8 mouse cellular contexts compared by ENCODE assay signal in genomic region chr16:23984183-23984582, GRCm38 (mm10). TPM values are rescaled to one million over a fixed set of nuclear protein-coding genes. Genes with fewer than 3 reads are reported as not detected.
DNase-seq lines count a peak whose midpoint lies in the region; ATAC-seq lines count a peak whose summit lies in the region.

No protein-coding gene starts in this region.

- H3K9ac ChIP-seq in hindbrain, embryonic 15.5 days: peak overlapping the region; percentile 31

- H3K27ac ChIP-seq in hindbrain, embryonic 15.5 days (replicated peaks): no peak overlapping the region

- H3K27me3 ChIP-seq in hindbrain, embryonic 15.5 days: peaks cover 42% of the 10 kb centered on the region

- no peaks in the 10 kb centered on the region for H3K9me3 ChIP-seq in hindbrain, embryonic 15.5 days

- peak overlapping the region; percentile 34 for H3K4me3 ChIP-seq in hindbrain, embryonic 15.5 days

- peaks cover 68% of the 10 kb centered on the region for H3K4me1 ChIP-seq in hindbrain, embryonic 15.5 days (replicated peaks)

- ATAC-seq in hindbrain, embryonic 15.5 days (ENCODE audit: low FRiP score, low read depth): peak; percentile 40; the same call in 1 of the 2 replicates

- no peaks in the 10 kb centered on the region for H3K36me3 ChIP-seq in hindbrain, embryonic 15.5 days

- peak overlapping the region; percentile 99 for H3K4me2 ChIP-seq in hindbrain, embryonic 15.5 days

- 2% methylated on average over 22 of the region's 22 CpGs for WGBS in hindbrain, embryonic 15.5 days

- DNase-seq in T-cell, adult 2 months (ENCODE audit: low spot score): peak; percentile 81
- DNase-seq in cerebellum, postnatal 36 days: peak; percentile 92 to 97
- peak; percentile 95 for DNase-seq in gastrocnemius, adult 18-20 months (ENCODE audit: low spot score)
- peak; percentile 84 to 96 for DNase-seq in layer of hippocampus, postnatal 25 days (ENCODE audit: extremely low spot score in 1 of 2, low spot score in 1 of 2)
- DNase-seq in lung, postnatal 14 days: peak; percentile 95
- peak; percentile 90 for DNase-seq in ovary, postnatal 14 days (ENCODE audit: low spot score)
- peak; percentile 81 to 93 for DNase-seq in thymus, postnatal 10 days (ENCODE audit: low spot score in 2 of 2)

RNA-seq across cellular contexts. Expression of gene Gm37419, which starts 4.1 kb away (rescaled TPM):
- not detected for total RNA-seq in gastrocnemius, adult 18-20 months (2021)
- polyA plus RNA-seq in hindbrain, embryonic 15.5 days (2015; fragmentation: Nextera tagmentation; extraction: Ambion mirVana): not detected in 2 replicates
- total RNA-seq in layer of hippocampus, postnatal 25 days (2021): not detected

RNA-seq across cellular contexts. Expression of gene Bcl6, which starts 4.5 kb away (rescaled TPM):
- 10 to 100 TPM; 50.6 to 61.2 TPM for total RNA-seq in gastrocnemius, adult 18-20 months (2021)
- polyA plus RNA-seq in hindbrain, embryonic 15.5 days (2015; fragmentation: Nextera tagmentation; extraction: Ambion mirVana): 0.41 and 0.72 TPM in 2 replicates
- total RNA-seq in layer of hippocampus, postnatal 25 days (2021): 10 to 100 TPM; 50.2 to 53.1 TPM

RNA-seq across cellular contexts. Expression of gene Rtp2, which starts 52.0 kb away (rescaled TPM):
- total RNA-seq in gastrocnemius, adult 18-20 months (2021): not detected
- polyA plus RNA-seq in hindbrain, embryonic 15.5 days (2015; fragmentation: Nextera tagmentation; extraction: Ambion mirVana): 0.17 TPM in 1 of 2 replicates, not detected in the other
- total RNA-seq in layer of hippocampus, postnatal 25 days (2021): under 1 TPM; 0.47 to 0.49 TPM
